Mouse (Mus musculus): Measurements from ENCODE around the gene Cryzl1. TPM values are rescaled to one million over a fixed set of nuclear protein-coding genes. Genes with fewer than 3 reads are reported as not detected.
"Not testable (repeated sequence)": the region's sequence is repeated elsewhere in the genome, so short reads cannot be mapped to it uniquely, and the experiment has no call there.

The Cryzl1 gene
- polyA plus RNA-seq, 1 experiment: 27.0 TPM

DNA sequence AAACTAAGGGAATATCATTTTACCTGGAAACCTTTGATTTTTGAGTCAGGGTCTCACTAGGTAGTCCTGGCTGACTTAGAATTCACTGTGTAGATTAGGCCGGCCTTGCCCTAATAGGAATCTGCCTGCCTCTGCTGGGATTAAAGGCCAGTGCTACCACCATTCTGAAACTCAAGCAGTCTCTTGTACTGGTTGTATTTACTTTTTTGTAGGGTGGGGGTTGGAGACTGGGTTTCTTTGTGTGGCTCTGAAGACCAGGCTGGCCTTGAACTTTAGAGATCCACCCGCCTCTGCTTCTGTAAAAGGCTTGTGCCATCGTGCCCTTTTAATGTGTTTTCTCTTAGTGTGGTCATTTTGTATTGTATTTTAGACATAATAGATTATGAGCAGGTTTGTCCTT lies 79.5 kb downstream of the Cryzl1 start:
- peaks cover 3% of the 10 kb centered on the region for H3K36me3 ChIP-seq (ENCODE audit: control insufficient read depth, insufficient read depth, low read length)
- TF ChIP-seq CTCF (IDR thresholded peaks at IDR 0.05; ENCODE audit: control insufficient read depth, insufficient read depth, insufficient replicate concordance, low read depth, low read length): no peak
- no peak for TF ChIP-seq POLR2A (IDR thresholded peaks at IDR 0.05; ENCODE audit: control insufficient read depth, low read depth, low read length)
- H3K27me3 ChIP-seq (ENCODE audit: control insufficient read depth, insufficient read depth, low read length): no peaks in the 10 kb centered on the region
- H3K4me3 ChIP-seq (ENCODE audit: control insufficient read depth, low read depth, low read length): peak overlapping the region; percentile 60
- H3K27ac ChIP-seq (ENCODE audit: control insufficient read depth, insufficient read depth, low read depth, low read length): peak overlapping the region; percentile 13; the same call in 1 of the 2 replicates
- H3K4me1 ChIP-seq (ENCODE audit: control insufficient read depth, insufficient read depth, low read length): peaks cover 7% of the 10 kb centered on the region

DNA sequence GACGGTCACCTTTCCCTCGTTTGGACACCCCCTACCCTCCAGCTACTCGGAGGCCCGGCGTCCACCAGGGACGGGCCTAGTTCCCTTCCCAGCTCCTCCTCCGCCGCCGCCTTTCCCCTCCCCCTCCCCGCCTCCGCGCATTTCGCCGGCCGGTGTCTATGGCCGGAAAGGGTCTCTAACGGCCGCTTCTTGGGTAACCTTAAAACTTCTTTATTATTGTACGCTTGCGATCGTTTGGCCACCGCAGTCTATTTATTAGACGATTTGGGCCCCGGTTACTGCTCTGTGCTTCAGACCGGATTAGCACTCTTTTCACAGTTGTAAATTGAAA lies 80.6 kb downstream of the Cryzl1 start:
- H3K27ac ChIP-seq (ENCODE audit: control insufficient read depth, insufficient read depth, low read depth, low read length): peak overlapping the region; percentile 95
- TF ChIP-seq CTCF (IDR thresholded peaks at IDR 0.05; ENCODE audit: control insufficient read depth, insufficient read depth, insufficient replicate concordance, low read depth, low read length) (peak; percentile 13; the same call in 1 of the 2 replicates), POLR2A (IDR thresholded peaks at IDR 0.05; ENCODE audit: control insufficient read depth, low read depth, low read length) (no peak)
- H3K36me3 ChIP-seq (ENCODE audit: control insufficient read depth, insufficient read depth, low read length): peaks cover 1% of the 10 kb centered on the region
- H3K27me3 ChIP-seq (ENCODE audit: control insufficient read depth, insufficient read depth, low read length): no peaks in the 10 kb centered on the region
- peak overlapping the region; percentile 91 for H3K4me3 ChIP-seq (ENCODE audit: control insufficient read depth, low read depth, low read length)
- peaks cover 7% of the 10 kb centered on the region for H3K4me1 ChIP-seq (ENCODE audit: control insufficient read depth, insufficient read depth, low read length)

- H3K36me3 ChIP-seq (ENCODE audit: control insufficient read depth, insufficient read depth, low read length): peaks cover 1% of the 10 kb centered on the region
- H3K27ac ChIP-seq (ENCODE audit: control insufficient read depth, insufficient read depth, low read depth, low read length): peak within 1 kb of the TSS; percentile 95
- H3K27me3 ChIP-seq (ENCODE audit: control insufficient read depth, insufficient read depth, low read length): no peaks in the 10 kb centered on the region
- H3K4me3 ChIP-seq (ENCODE audit: control insufficient read depth, low read depth, low read length): peak within 1 kb of the TSS; percentile 91
- TF ChIP-seq CTCF (IDR thresholded peaks at IDR 0.05; ENCODE audit: control insufficient read depth, insufficient read depth, insufficient replicate concordance, low read depth, low read length) (no peak), POLR2A (IDR thresholded peaks at IDR 0.05; ENCODE audit: control insufficient read depth, low read depth, low read length) (peak; percentile 100)
- H3K4me1 ChIP-seq (ENCODE audit: control insufficient read depth, insufficient read depth, low read length): peaks cover 7% of the 10 kb centered on the region
These were observed 81.1 kb downstream of the Cryzl1 start, which contains the start of gene Son for GRCm38 (mm10) chr16:91647461-91648219. Gene Son, plus strand, starts transcription at chr16:91647506.

GRCm38 (mm10) chr16:91646681-91647419 lies 81.9 kb downstream of the Cryzl1 start, which contains the start of gene Gart:
Gene Gart, minus strand, starts transcription at chr16:91646952.
- H3K36me3 ChIP-seq (ENCODE audit: control insufficient read depth, insufficient read depth, low read length): peaks cover under 1% of the 10 kb centered on the region

GRCm38 (mm10) chr16:91645995-91646602 lies 82.7 kb downstream of the Cryzl1 start:
- peaks cover 5% of the 10 kb centered on the region; the same call in 1 of the 2 replicates for H3K4me1 ChIP-seq (ENCODE audit: control insufficient read depth, insufficient read depth, low read length)
- no peaks in the 10 kb centered on the region for H3K27me3 ChIP-seq (ENCODE audit: control insufficient read depth, insufficient read depth, low read length)
- TF ChIP-seq CTCF (IDR thresholded peaks at IDR 0.05; ENCODE audit: control insufficient read depth, insufficient read depth, insufficient replicate concordance, low read depth, low read length) (no peak), POLR2A (IDR thresholded peaks at IDR 0.05; ENCODE audit: control insufficient read depth, low read depth, low read length) (no peak)
- H3K36me3 ChIP-seq (ENCODE audit: control insufficient read depth, insufficient read depth, low read length): peaks cover under 1% of the 10 kb centered on the region; the same call in 1 of the 2 replicates
- peak overlapping the region; percentile 89 for H3K27ac ChIP-seq (ENCODE audit: control insufficient read depth, insufficient read depth, low read depth, low read length)
- peak overlapping the region; percentile 91 for H3K4me3 ChIP-seq (ENCODE audit: control insufficient read depth, low read depth, low read length)

More at GRCm38 (mm10) chr16:91646681-91647419, 81.9 kb downstream of the Cryzl1 start, which contains the start of gene Gart:
- Histone ChIP-seq H3K27me3 (ENCODE audit: control insufficient read depth, insufficient read depth, low read length) (no peaks in the 10 kb centered on the region), H3K4me1 (ENCODE audit: control insufficient read depth, insufficient read depth, low read length) (peaks cover 5% of the 10 kb centered on the region), H3K27ac (ENCODE audit: control insufficient read depth, insufficient read depth, low read depth, low read length) (peak within 1 kb of the TSS; percentile 95), H3K4me3 (ENCODE audit: control insufficient read depth, low read depth, low read length) (peak within 1 kb of the TSS; percentile 91)
- TF ChIP-seq CTCF (IDR thresholded peaks at IDR 0.05; ENCODE audit: control insufficient read depth, insufficient read depth, insufficient replicate concordance, low read depth, low read length) (no peak), POLR2A (IDR thresholded peaks at IDR 0.05; ENCODE audit: control insufficient read depth, low read depth, low read length) (peak; percentile 90)

- H3K4me1 ChIP-seq (ENCODE audit: control insufficient read depth, insufficient read depth, low read length); H3K36me3 ChIP-seq (ENCODE audit: control insufficient read depth, insufficient read depth, low read length); H3K4me3 ChIP-seq (ENCODE audit: control insufficient read depth, low read depth, low read length); H3K27me3 ChIP-seq (ENCODE audit: control insufficient read depth, insufficient read depth, low read length); H3K27ac ChIP-seq (ENCODE audit: control insufficient read depth, insufficient read depth, low read depth, low read length): not testable (repeated sequence)
These were observed 83.4 kb downstream of the Cryzl1 start for GRCm38 (mm10) chr16:91645420-91645819.

DNA sequence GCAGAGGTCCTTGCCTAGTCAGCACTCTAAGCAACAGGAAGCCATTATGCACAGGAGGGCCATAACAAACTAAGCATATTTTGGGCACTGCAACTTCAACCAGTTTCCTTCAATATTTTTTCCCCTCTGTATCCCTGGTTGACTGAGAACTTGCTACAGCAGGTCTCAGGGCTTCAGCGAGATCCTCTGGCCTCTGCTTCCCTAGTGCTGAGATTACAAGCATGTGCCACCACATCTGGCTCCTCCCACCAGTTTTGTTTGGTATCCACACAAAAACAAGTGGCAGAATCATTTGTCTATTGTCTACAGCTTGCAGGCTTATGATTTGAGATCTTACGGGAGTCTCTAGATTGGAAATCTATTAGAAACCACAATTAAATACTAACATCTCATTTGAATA lies 83.9 kb downstream of the Cryzl1 start:
- Histone ChIP-seq H3K27me3 (ENCODE audit: control insufficient read depth, insufficient read depth, low read length) (no peaks in the 10 kb centered on the region), H3K36me3 (ENCODE audit: control insufficient read depth, insufficient read depth, low read length) (peaks cover 1% of the 10 kb centered on the region; the same call in 1 of the 2 replicates), H3K4me1 (ENCODE audit: control insufficient read depth, insufficient read depth, low read length) (peaks cover 5% of the 10 kb centered on the region; the same call in 1 of the 2 replicates), H3K4me3 (ENCODE audit: control insufficient read depth, low read depth, low read length) (no peak overlapping the region), H3K27ac (ENCODE audit: control insufficient read depth, insufficient read depth, low read depth, low read length) (no peak overlapping the region)
- TF ChIP-seq POLR2A (IDR thresholded peaks at IDR 0.05; ENCODE audit: control insufficient read depth, low read depth, low read length) (no peak), CTCF (IDR thresholded peaks at IDR 0.05; ENCODE audit: control insufficient read depth, insufficient read depth, insufficient replicate concordance, low read depth, low read length) (no peak)

Data from testis, adult 2 months (tissue).